Mouse (Mus musculus) MEL (cell line): ENCODE measurements around the gene Ccr6.

ENCODE experiments used
- CTCF ChIP-seq, 3 experiments: IDR thresholded peaks in 2 of 3; conservative IDR thresholded peaks in 1 of 3; 2 replicates each; pipeline ENCODE4 v1.5.1; 2011 to 2012; ENCODE audit warnings: low read length in 3 of 3, low read depth in 2 of 3, mild to moderate bottlenecking in 2 of 3, improper control_type of control experiment in 1 of 3, inconsistent platforms in 1 of 3, mixed read lengths in 1 of 3, moderate library complexity in 1 of 3; ENCODE audit not compliant: control insufficient read depth in 1 of 3, insufficient read depth in 1 of 3, poor library complexity in 1 of 3, severe bottlenecking in 1 of 3
- ELF1 ChIP-seq: IDR thresholded peaks from 2 replicates; pipeline ENCODE4 v1.6.1; 2014; ENCODE audit warnings: low read depth, mild to moderate bottlenecking, inconsistent platforms, low read length, improper control_type of control experiment, moderate library complexity
- GATA1 ChIP-seq: IDR thresholded peaks from 2 replicates; pipeline ENCODE4 v1.6.1; 2011; ENCODE audit warnings: low read depth, low read length, improper control_type of control experiment
- HCFC1 ChIP-seq: IDR thresholded peaks from 2 replicates; pipeline ENCODE4 v1.6.1; 2012; ENCODE audit warnings: low read depth, mild to moderate bottlenecking, inconsistent platforms, low read length, improper control_type of control experiment, moderate library complexity
- MEF2A ChIP-seq: IDR thresholded peaks from 2 replicates; pipeline ENCODE4 v1.6.1; 2014; ENCODE audit warnings: low read depth, mild to moderate bottlenecking, inconsistent platforms, low read length, improper control_type of control experiment; ENCODE audit not compliant: poor library complexity, insufficient replicate concordance, severe bottlenecking; ENCODE audit errors: extremely low read depth
- MXI1 ChIP-seq: IDR thresholded peaks from 2 replicates; pipeline ENCODE4 v1.6.1; 2011; ENCODE audit warnings: mild to moderate bottlenecking, low read depth, low read length, improper control_type of control experiment
- NELFE ChIP-seq: IDR thresholded peaks from 2 replicates; pipeline ENCODE4 v1.6.1; 2011; ENCODE audit warnings: low read depth, low read length, improper control_type of control experiment
- POLR2A ChIP-seq, 2 experiments: IDR thresholded peaks; 2 replicates each; pipeline ENCODE4 v1.6.1; 2011 to 2012; ENCODE audit warnings: low read length in 2 of 2, mild to moderate bottlenecking in 2 of 2, control low read depth in 1 of 2, improper control_type of control experiment in 1 of 2, low read depth in 1 of 2, moderate library complexity in 1 of 2; ENCODE audit not compliant: control insufficient read depth in 1 of 2, insufficient read depth in 1 of 2, poor library complexity in 1 of 2
- RCOR1 ChIP-seq: IDR thresholded peaks from 2 replicates; pipeline ENCODE4 v1.6.1; 2012; ENCODE audit warnings: low read depth, mild to moderate bottlenecking, inconsistent platforms, low read length, improper control_type of control experiment
- TAL1 ChIP-seq: IDR thresholded peaks from 2 replicates; pipeline ENCODE4 v1.6.1; 2012; ENCODE audit warnings: mild to moderate bottlenecking, inconsistent platforms, low read length, moderate library complexity, mixed read lengths
- TCF12 ChIP-seq: IDR thresholded peaks from 2 replicates; pipeline ENCODE4 v1.6.1; 2014; ENCODE audit warnings: low read depth, mild to moderate bottlenecking, inconsistent platforms, low read length, improper control_type of control experiment, moderate library complexity
- UBTF ChIP-seq: IDR thresholded peaks from 2 replicates; pipeline ENCODE4 v1.6.1; 2012; ENCODE audit warnings: low read depth, mild to moderate bottlenecking, inconsistent platforms, low read length, improper control_type of control experiment, moderate library complexity, borderline replicate concordance; ENCODE audit not compliant: insufficient read depth
- USF2 ChIP-seq, 2 experiments: IDR thresholded peaks; 2 replicates each; pipeline ENCODE4 v1.6.1; 2011 to 2012; ENCODE audit warnings: improper control_type of control experiment in 2 of 2, low read length in 2 of 2, borderline replicate concordance in 1 of 2, inconsistent platforms in 1 of 2, low read depth in 1 of 2, mild to moderate bottlenecking in 1 of 2; ENCODE audit not compliant: insufficient read depth in 1 of 2
- ZC3H11A ChIP-seq: IDR thresholded peaks from 2 replicates; pipeline ENCODE4 v1.6.1; 2012; ENCODE audit warnings: low read depth, mild to moderate bottlenecking, inconsistent platforms, low read length, improper control_type of control experiment

DNA sequence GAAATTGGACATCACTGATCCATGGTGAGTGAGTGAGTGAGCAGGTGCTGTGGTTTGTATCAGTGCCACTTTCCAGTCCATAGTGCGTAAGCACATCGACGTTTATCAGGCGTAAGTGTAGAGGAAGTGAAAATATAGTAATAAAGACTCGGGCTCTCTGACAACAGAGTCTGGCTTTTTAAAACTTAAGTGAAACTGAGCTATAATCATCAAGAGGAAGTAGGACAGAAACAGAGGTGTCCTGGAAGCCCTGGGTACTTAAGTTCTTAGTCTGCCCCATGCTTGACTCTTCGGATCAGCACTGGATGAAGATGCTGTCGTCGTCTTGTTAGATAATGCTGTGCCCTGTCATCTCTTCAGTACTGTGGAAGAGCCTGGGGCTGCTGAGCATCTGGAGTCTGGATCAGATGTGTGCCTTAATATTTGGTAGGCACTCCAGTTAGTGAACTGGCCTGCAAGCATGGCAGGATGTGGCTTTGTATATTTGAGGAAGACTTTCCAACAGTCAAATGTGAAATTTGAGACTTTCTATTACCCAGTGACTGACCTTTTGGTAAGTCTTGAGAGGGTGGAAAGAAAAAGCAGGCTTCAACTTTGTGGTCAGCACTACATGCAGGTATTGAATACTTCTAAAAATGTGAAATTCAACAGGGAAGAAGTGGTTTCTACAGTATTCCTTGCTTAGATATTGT is 40.0 kb upstream of the Ccr6 start:
- TF ChIP-seq CTCF (IDR thresholded peaks at IDR 0.05 in 2 of 3, conservative IDR thresholded peaks at IDR 0.05 in 1 of 3; ENCODE audit: control insufficient read depth in 1 of 3, insufficient read depth in 1 of 3, low read depth in 2 of 3, low read length in 3 of 3, poor library complexity in 1 of 3, severe bottlenecking in 1 of 3), result no peak
- no peak for TF ChIP-seq TCF12
- no peak for TF ChIP-seq MEF2A
- no peak for TF ChIP-seq POLR2A (IDR thresholded peaks at IDR 0.05; ENCODE audit: control insufficient read depth in 1 of 2, insufficient read depth in 1 of 2, low read depth in 1 of 2, low read length in 2 of 2, poor library complexity in 1 of 2)
- no peak for TF ChIP-seq TAL1
- TF ChIP-seq ELF1, result no peak
- TF ChIP-seq HCFC1, result no peak
- no peak for TF ChIP-seq MXI1
- TF ChIP-seq NELFE, result no peak
- TF ChIP-seq RCOR1, result no peak
- TF ChIP-seq UBTF, result no peak
- no peak for TF ChIP-seq GATA1
- TF ChIP-seq ZC3H11A, result no peak
- TF ChIP-seq USF2 (IDR thresholded peaks at IDR 0.05; ENCODE audit: borderline replicate concordance in 1 of 2, insufficient read depth in 1 of 2, low read depth in 1 of 2, low read length in 2 of 2), result no peak
